Mouse (Mus musculus): Measurements from ENCODE around the gene Tfdp1. TPM values are rescaled to one million over a fixed set of nuclear protein-coding genes. Genes with fewer than 3 reads are reported as not detected.

Gene Tfdp1
- polyA plus RNA-seq (2014; fragmentation: Illumina TruSeq; extraction: RNeasy Lipid Tissue Mini Kit (QIAGEN cat#74804); ENCODE audit: low read depth, low replicate concordance): 30.7 TPM

GRCm38 (mm10) chr8:13338255-13338860 is at the start of gene Tfdp1:
Gene Tfdp1 (plus strand): TSS chr8:13338751.

DNA sequence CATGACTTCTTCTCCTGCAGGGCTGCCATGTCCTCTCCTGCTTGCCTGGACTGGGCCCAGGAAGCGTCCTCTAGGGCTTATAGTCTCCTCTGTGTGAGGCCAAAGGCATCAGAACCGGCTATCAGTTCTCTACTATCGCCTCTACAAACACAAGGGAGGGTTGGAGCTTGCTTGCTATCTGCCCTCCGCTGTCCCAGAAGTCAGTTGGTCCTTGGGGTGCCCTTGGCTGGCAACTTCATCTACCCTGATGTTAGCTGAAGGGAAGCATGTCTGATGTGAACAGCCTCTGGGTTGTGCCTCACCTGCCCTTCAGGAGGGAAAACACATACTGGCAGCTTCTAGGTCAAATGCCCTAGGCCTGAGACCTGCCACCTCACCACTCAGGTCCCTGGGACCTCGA is 58.2 kb downstream of the Tfdp1 start, which contains the start of gene Atp4b:
Gene Atp4b (minus strand): TSS at position 101 of the 400 bp plus-strand sequence.

DNA sequence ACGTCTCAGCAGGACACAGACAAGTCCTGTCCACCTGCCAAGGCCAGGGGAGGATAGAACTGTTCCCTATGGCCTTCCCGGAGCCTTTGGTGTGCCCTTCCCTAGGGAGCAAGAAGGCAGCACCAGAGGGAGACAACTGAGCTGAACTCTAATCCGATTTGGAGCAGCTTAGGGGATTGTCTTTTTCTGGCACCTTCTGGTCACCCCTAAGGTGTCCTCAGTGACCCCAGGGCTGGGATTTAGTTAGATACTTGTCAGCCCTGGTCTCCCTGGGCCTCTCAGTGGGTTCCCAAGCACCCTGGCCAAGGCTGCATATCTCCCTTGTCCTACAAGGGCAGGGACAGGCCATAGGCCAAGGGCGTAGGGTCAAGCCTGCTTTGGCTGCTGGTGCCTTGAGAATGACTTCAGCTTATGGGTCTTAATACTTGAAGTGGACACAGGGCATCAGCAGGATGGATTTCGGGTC is 66.1 kb downstream of the Tfdp1 start, which contains the start of gene Grk1:
Gene Grk1 (plus strand): TSS at position 416 of the 466 bp plus-strand sequence.

Other genes with a start within 250 kb of the Tfdp1 start
- gene Pcid2, start 233.3 kb upstream of the Tfdp1 start, polyA plus RNA-seq (2014; fragmentation: Illumina TruSeq; extraction: RNeasy Lipid Tissue Mini Kit (QIAGEN cat#74804); ENCODE audit: low read depth, low replicate concordance): 15.9 TPM
- 242 TPM for gene Cul4a, start 233.1 kb upstream of the Tfdp1 start, polyA plus RNA-seq (2014; fragmentation: Illumina TruSeq; extraction: RNeasy Lipid Tissue Mini Kit (QIAGEN cat#74804); ENCODE audit: low read depth, low replicate concordance)
- gene Lamp1, start 179.6 kb upstream of the Tfdp1 start, polyA plus RNA-seq (2014; fragmentation: Illumina TruSeq; extraction: RNeasy Lipid Tissue Mini Kit (QIAGEN cat#74804); ENCODE audit: low read depth, low replicate concordance): 580 TPM
- gene Grtp1, start 138.1 kb upstream of the Tfdp1 start, polyA plus RNA-seq (2014; fragmentation: Illumina TruSeq; extraction: RNeasy Lipid Tissue Mini Kit (QIAGEN cat#74804); ENCODE audit: low read depth, low replicate concordance): 7.3 TPM
- gene Adprhl1, start 84.6 kb upstream of the Tfdp1 start, polyA plus RNA-seq (2014; fragmentation: Illumina TruSeq; extraction: RNeasy Lipid Tissue Mini Kit (QIAGEN cat#74804); ENCODE audit: low read depth, low replicate concordance): not detected
- 24.9 TPM for gene Dcun1d2, start 50.6 kb upstream of the Tfdp1 start, polyA plus RNA-seq (2014; fragmentation: Illumina TruSeq; extraction: RNeasy Lipid Tissue Mini Kit (QIAGEN cat#74804); ENCODE audit: low read depth, low replicate concordance)
- gene Tmco3, start 50.6 kb upstream of the Tfdp1 start, polyA plus RNA-seq (2014; fragmentation: Illumina TruSeq; extraction: RNeasy Lipid Tissue Mini Kit (QIAGEN cat#74804); ENCODE audit: low read depth, low replicate concordance): 20.1 TPM
- not detected for gene Atp4b, start 58.1 kb downstream of the Tfdp1 start, polyA plus RNA-seq (2014; fragmentation: Illumina TruSeq; extraction: RNeasy Lipid Tissue Mini Kit (QIAGEN cat#74804); ENCODE audit: low read depth, low replicate concordance)
- gene Grk1, start 66.3 kb downstream of the Tfdp1 start, polyA plus RNA-seq (2014; fragmentation: Illumina TruSeq; extraction: RNeasy Lipid Tissue Mini Kit (QIAGEN cat#74804); ENCODE audit: low read depth, low replicate concordance): not detected
- not detected for gene Tmem255b, start 96.4 kb downstream of the Tfdp1 start, polyA plus RNA-seq (2014; fragmentation: Illumina TruSeq; extraction: RNeasy Lipid Tissue Mini Kit (QIAGEN cat#74804); ENCODE audit: low read depth, low replicate concordance)
- gene Gas6, start 155.7 kb downstream of the Tfdp1 start, polyA plus RNA-seq (2014; fragmentation: Illumina TruSeq; extraction: RNeasy Lipid Tissue Mini Kit (QIAGEN cat#74804); ENCODE audit: low read depth, low replicate concordance): 10.6 TPM
- not detected for gene 1700029H14Rik, start 223.7 kb downstream of the Tfdp1 start, polyA plus RNA-seq (2014; fragmentation: Illumina TruSeq; extraction: RNeasy Lipid Tissue Mini Kit (QIAGEN cat#74804); ENCODE audit: low read depth, low replicate concordance)